Mouse (Mus musculus) left cerebral cortex, postnatal 4 days (tissue): Measurements from ENCODE around the gene Pir. TPM values are rescaled to one million over a fixed set of nuclear protein-coding genes. Genes with fewer than 3 reads are reported as not detected.
A peak's percentile ranks its signal among the peaks of the same experiment; 100 is the strongest.

ENCODE experiments used
- DNase-seq: peaks from one replicate; pipeline ENCODE4 v3.0.0-alpha.2; 2022
- intact Hi-C: fragments of 180-260 bp; cut with DNase I; formaldehyde crosslinking; loops from one replicate; pipeline ENCODE4 v1.15.1; 2025
- total RNA-seq, 2 experiments: library from RNA; stranded (reverse); gene quantifications; 2 replicates each; pipeline ENCODE4 v1.2.3; 2021

The Pir gene
- total RNA-seq = 1 to 10 TPM; 2.5 to 2.8 TPM

DNA sequence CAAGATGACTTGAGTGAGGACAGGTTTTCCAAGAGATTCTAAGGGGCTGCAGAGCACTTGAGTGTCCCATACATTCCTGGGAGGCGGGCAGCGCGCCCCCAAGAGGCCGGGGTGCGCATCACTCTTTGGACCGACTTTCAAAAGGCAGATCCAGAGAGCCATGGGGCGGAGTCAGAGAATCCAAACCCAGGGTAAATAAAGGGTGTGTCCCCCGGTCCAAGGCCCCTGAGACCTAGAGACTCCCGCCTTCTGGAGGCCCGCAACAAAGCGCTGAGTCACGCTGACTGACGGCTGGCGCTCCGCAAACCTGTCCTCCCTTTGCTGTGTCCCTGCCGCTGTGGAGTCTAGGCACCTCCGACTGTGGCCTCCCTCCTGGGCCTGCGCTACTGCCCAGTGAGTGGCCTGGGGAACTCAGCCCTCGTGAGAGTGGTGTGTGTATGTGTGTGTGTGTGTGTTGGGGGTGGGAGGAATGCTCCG, at the start of gene Pir:
Gene Pir, plus strand, starts transcription at position 87 of the 477 bp plus-strand sequence.
- DNase-seq = peak; percentile 29
- intact Hi-C loops = loop anchor here (10.0 kb wide), 1 partner anchor 65 kb away; no protein-coding TSS in a partner anchor

DNA sequence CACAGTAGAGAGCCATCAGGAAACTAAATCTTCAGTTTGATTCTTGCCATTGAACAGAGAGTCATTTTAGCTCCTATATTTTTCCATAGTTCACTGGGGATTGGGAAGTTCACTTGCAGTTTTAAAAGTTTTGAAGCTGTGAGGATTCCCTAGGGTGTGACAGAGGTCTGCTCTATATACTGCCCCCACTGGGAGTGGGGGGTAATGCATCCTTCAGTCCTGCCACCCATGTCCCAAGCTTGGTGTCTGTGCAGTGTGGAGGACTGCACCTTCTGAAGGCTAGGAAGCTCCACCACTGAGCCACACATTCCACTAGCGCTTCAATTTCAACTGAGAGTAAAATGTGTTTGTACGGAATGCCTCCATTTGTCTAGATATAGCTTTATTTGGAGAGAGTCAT, 47.2 kb upstream of the Pir start:
- DNase-seq = no peak
- intact Hi-C loops = no loop called here

DNA sequence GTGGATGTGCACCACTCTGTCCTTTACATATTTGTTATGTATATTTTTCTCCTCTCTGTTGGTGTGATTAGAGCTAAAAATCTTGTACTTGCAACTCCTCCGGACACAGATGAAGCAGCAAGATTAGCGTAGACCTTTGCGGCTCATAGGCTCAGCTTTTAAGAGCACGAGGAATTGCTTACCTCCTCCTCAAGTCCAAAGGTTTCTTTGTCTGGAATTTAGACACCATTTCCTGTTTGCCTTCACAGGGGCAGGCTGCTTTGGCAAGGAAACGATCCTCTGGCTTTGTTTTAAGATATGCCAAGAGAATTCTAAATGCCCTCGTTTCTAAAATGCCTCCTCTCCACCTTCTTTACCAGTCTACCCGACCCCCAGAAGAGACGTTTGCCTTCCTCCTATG, 35.8 kb upstream of the Pir start:
- no peak for DNase-seq
- intact Hi-C loops = no loop called here

DNA sequence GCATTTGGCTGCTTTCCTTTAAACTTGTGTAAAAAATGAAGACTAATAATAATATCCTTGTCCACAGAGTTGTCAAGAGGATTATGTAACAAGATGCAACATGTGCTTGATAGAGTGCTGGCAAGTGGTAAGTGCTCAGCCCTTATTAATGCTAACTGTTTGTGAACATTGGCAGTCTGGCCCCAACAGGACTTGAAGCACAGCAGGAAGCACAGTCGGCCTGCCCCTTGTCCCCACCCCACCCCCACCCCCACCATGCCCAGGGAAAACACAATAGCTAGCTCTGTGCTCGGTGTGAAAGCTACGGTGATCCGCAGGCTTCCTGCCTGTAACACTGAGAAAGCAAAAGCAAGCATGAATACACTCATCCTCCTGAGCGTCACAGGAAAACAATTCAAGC, 23.5 kb upstream of the Pir start:
- intact Hi-C loops = no loop called here
- peak; percentile 3 for DNase-seq

DNA sequence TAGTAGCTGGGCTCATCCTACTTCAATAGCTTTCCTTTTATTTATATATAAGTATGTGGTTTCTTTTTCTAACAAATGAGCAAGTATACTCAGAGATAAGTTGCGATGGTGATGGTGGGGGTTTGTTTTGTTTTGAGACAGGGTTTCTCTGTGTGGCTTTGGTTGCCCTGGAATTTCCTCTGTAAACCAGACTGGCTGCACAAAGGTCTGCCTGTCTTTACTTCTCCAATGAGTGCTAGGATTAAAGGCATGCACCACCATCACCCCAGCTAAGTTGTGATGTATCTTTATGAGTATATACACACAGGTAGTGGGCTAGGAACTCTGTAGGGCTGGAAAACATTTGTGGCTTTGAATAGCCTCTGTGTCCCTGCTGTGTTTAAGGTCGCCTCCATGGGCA, 22.4 kb upstream of the Pir start:
- DNase-seq = no peak
- intact Hi-C loops = no loop called here

DNA sequence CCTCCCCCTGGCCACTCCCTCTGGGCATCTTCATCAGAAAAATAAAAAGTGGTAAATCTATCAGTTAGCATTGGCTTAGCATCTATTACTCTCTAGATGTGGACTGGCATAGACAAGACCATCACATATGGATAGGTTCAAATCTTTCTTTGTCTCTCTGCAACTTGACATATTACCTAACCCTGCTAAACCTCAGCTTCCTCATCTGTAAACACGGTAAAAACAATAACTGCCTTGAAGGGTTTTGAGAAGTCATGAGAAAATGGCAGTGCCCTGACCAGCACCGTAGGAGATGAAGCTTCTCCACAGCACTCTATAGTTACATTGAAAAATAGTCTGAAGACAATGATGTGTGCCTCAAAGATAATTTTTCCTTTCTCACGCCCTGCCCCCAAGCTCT, 12.6 kb upstream of the Pir start:
- no peak for DNase-seq
- intact Hi-C loops = no loop called here

DNA sequence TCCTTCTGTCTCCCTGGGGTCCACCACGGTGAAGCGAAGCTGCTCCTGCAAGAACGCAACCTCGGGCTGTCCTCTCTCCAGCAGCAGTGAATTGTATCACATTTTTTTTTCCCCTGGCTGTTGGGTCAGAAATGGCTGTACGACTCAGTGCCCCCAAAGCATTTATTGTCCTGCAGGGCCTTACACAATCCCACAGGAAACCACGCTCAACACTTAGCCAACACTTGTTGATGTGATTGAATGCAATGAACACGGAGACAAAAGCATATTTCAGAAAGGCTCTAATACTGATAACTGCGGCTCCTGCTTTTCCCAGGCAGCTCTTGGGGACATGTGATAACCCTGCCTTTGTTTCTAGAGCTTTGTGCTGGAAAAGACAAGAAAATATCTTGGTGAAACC, 11.1 kb upstream of the Pir start, which contains the start of gene Bmx:
Gene Bmx, minus strand, starts transcription at position 137 of the 400 bp plus-strand sequence.
- intact Hi-C loops = no loop called here

DNA sequence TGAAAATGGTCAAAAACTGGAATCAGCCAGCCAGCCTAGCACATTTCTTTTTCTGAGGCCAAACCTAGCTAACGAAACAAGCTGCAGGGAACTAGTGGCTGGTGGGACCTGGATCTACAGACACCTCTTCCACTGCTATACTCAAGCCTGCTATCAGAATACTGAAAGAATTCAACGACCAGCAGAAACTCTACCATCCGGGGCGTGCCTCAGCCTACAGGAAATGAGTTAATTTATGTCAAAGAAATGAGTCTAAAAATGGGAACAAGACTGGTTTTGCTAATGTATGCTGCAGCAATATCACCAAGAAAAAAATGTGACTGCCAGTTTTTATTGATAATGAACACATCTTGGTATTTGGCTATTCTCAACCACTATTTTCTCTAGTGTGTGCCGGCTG, 10.5 kb upstream of the Pir start:
- DNase-seq = no peak
- intact Hi-C loops = no loop called here

More for the DNA sequence above, 11.1 kb upstream of the Pir start, which contains the start of gene Bmx:
- DNase-seq = no peak

DNA sequence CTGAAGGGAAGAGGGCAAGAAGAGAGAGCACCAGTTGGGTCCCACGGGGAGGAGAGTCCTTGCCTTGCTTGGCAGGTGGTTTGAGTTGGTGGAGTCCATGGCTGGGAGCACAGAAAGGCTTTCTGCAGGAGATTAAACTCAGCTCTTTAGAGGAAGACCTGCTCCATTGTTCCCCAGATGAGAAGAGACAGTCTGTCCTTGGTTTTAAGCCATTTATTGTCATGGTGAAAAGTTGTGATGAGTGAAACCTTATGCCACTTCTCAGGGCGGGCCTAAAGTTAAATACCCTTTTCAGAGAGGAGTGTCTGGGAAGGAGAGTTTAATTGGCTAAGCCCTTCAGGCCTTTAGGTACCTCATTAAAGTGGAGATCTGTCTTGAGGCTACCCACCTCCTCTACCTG, 6.9 kb upstream of the Pir start:
- no peak for DNase-seq
- intact Hi-C loops = loop anchor here (10.0 kb wide), 1 partner anchor 57 kb away; no protein-coding TSS in a partner anchor

DNA sequence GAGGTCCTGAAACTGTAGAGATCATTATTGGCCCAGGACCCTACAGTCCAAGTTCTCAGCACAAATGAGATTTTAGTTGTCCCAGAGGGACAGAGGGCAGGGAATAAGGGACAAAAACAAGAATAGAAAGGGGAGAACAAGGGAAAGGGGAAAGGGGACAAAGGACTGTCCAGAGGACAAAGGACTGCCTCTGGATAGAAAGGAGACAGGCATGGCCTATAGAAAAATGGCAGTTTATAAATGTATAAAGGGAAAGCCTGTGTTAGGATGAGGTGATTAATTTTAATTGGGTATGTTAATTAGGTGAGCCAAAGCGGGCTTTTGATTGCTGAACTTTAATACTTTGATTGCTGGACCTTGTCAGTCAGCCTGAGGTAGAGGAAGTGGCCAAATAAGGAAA, 4.3 kb upstream of the Pir start:
- no peak for DNase-seq
- intact Hi-C loops = loop anchor here (10.0 kb wide), 1 partner anchor 60 kb away; no protein-coding TSS in a partner anchor

DNA sequence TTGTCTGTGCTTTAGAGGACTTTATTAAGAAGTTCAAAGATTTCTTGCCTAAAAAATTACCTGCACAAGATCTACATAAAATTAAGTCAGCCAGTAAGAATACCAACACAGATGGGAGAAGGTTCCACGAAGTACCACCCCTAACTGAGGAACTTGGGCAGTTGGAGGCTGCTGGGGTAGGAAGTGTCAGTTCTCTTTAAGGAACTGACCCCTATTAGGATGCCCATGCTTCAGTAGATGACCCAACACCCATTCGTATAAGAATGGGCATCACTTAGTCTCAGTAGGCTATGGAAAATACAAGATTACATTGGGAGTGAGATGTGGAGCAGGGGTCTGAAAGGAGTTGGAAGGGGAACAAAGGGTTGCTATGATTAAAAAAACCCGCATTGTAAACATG, 1.4 kb downstream of the Pir start:
- intact Hi-C loops = no loop called here
- no peak for DNase-seq

DNA sequence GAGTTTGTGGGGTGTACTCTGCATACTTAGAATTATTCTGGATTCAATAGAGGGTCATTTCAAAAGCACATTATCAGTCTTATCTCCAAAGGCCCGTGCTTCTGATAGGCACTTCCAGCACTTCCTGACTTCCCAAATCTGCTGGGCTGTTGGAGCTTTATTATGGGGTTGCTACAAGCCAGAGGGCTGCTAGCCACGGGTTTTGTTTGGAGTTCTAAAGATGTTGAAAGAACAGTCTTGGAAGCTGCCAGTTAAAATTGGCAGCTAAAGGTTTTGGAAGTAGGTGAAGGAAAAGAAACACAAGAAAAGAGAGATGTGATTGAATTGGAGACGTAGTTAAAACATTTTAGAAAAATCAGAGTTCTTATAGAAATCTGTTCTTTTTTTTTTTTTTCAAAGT, 6.4 kb downstream of the Pir start:
- DNase-seq = no peak
- intact Hi-C loops = no loop called here

DNA sequence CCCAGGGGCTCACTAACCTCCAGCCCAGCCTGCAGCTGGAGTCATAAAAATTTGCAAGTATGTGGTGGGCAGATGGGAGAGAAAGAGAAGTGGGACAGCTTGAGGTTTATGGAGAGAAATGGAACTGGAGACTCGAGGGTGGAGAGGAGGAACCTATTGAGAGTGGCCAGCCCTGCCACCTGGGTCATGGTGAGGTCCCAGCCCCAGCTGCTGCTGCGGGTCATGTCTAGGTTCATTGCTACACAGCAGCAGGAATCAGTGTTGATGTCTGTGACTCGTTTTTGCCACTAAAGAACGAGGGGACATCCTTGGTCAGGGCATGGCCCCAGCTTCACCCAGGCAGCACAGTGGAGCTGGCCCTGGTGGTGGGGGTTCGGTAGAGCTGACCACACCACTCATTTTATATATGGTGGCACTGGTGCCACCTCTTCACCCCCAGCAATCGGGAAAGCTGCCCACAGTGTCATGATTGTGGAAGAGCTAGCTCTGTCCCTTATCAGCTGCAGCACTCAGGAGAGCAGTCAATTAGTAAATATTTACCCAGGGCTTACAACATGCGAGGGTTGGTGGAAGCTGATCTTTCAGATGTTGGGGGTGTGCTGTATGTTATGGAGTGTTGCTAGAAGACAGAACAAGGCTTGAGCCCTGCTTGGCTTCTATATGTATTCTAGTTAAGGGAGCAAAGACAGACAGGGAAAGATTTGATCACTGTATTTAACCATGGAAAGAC, 11.9 kb downstream of the Pir start:
- intact Hi-C loops = no loop called here
- no peak for DNase-seq

DNA sequence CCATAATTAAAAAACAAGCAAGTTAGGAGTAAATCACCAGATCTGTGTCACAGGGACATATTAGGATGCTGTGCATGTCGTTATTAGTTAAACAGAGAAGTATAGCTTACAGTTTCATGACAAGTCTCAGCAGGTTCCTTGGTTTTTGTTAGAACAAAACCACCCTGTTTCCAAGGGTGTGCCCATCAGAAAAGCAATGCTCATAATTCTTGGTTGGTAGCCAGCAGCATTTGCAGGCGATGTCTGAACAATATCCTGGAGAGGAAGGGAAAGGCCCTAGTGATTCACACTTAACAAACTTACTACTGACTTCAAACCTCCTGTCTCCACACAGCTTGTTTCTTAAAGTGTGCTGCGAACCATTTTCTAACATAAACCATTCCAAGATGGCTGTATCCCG, 14.6 kb downstream of the Pir start:
- intact Hi-C loops = no loop called here
- no peak for DNase-seq

DNA sequence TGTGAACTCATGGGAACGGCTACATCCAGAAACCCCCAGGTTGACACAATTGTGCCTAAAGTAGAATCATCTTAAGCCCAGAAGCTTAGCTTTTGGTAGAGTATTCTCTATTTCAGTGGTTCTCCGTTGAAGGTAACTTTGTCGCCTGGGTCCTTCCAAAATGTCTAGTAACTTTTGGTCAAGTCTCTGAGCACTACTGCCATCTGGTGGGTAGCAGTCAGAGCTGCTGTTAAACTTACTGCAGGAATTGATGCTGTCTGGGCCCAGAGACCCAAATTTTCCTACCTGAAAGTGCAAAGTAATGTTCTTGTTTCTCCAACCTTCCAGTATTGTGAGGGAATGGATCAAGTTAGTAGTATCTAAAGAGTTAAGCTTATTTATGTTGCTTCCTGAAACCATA, 17.9 kb downstream of the Pir start:
- peak; percentile 2 for DNase-seq
- intact Hi-C loops = no loop called here

DNA sequence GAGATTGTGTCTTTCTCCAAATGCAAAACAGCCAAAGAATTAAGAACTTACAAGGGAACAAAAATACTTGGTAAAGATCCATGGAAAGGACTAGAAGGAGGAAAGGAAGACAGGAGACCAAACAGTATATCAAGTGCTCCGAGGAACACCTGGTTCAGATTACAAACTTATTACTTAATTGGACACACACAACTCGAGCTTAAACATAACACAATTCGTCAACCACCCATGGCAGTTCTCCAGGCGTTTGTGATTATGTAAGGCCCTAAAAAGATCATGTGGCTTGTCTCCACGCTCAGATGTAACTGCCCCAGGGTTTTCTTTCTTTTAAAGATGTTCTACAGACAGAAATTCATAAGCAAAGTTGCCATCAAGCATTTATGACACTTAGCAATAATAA, 22.0 kb downstream of the Pir start:
- no peak for DNase-seq
- intact Hi-C loops = no loop called here

DNA sequence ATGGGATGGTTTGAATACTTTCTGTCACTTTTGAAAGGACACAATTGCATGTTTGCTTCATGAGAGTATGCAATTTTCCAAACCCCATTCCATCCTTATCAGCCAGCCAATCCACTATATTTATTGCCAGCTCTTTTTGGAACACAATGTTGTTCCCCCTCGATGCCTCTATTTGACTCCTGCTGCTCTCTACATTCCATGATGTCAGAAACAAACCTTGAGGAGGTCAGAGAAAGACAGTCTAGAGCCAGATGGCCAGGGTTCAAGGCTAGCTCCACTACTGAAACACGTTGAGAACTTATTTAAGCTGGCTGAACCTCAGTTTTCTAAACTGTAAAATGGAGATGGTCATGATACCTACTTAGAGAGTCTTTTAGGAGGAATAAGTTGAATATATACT, 37.1 kb downstream of the Pir start:
- DNase-seq = no peak
- intact Hi-C loops = no loop called here

DNA sequence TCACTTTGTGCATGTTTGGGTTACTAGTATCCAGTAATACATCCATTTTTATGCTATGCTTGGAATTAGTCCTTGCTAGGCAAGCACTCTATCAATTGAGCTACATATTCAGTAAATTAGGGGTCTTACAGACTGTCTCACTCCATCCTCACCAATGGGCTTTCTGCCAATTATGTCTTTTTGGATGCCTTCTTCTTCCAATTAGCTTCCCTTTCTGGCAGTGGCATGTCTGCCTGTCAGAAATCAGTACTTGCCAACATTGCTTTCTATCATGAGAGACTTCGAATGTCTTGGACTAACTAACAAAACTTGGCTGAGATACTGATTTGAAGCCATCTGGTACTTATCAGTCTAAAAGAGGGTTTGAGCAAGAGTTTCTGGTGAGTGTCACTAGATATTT, 44.7 kb downstream of the Pir start:
- intact Hi-C loops = no loop called here

DNA sequence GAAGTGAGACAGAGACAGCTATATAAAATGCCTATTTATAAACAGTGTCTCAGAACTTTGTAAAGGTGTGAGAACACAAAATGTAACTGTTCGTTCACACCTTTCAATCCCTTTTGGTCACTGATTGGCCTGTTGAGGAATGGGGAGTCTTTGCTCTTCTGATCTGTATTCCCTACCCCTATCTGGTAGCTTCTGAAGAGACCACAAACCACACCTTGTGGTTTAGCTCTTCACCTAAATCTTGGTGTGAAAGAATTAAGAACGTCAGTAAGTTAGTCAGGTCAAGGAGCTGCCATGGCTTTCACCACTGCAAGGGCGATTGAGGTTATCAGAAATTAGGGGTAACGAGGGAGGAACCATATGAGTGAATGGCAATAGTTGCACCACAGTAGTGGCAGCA, 49.4 kb downstream of the Pir start:
- intact Hi-C loops = no loop called here
- no peak for DNase-seq

More for the DNA sequence above, 44.7 kb downstream of the Pir start:
- no peak for DNase-seq

DNA sequence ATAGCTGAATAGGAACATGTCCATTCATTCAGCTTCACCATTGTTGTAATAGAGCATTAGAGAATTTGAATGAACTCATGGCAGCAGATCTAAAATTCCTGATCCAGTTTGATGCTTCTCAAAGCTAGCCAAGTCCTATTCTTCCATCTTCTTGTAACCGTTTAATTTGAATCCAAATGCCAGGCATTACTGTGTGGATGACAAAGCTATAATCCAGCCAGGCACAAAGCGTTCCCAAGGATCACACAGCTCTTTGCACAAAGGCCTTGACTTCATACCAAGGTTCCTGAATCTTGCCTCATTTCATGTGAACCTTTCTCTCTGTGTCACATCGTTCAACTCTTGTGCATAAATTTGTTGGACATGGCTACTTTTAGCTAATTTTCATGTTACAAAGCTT, 50.9 kb downstream of the Pir start:
- intact Hi-C loops = no loop called here

DNA sequence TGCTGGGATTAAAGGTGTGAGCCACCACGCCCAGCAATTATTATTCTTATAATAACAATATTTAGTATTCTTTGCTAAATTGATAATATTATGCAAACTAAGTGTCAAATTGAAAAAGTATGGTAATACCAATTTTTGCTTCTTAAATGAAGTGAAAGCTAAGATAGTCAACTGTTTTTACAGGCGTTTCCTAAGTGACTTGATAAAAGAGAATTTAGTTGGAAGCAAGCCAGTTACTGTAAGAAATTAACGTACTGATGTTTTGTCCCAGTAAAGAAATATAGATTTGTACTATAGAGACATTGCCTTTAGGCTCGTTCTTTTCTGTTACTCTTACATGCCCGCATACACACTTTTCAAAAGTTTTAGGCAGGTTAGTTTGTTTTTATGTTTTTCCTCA, 53.3 kb downstream of the Pir start:
- intact Hi-C loops = no loop called here
- no peak for DNase-seq

More for the DNA sequence above, 50.9 kb downstream of the Pir start:
- no peak for DNase-seq

DNA sequence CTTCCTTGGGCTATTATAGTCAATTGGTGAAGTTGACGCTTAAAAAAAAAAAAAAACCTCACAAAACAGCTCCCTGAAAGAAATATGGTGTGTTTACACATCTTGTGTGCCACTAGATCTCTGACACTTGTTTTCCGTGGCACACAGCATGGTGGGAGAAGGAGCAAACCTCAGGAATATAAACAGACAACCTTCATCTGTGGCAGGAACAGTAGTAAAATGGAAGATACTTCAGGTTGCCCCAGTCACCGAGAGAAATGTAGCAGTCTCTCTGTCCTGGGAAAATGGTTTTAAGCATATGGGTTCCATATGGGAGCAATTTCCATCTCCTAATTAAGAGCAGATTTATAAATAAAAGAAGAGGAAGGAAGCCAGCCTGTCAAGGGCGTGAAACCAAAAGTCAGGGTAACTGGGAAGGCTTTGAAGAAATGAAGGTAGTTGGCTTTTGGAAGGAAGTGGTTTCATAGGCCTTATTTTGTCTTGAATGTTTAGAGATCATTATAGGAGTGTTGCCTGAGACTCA, 54.3 kb downstream of the Pir start:
- intact Hi-C loops = no loop called here
- no peak for DNase-seq
